In the genomic region with DNA sequence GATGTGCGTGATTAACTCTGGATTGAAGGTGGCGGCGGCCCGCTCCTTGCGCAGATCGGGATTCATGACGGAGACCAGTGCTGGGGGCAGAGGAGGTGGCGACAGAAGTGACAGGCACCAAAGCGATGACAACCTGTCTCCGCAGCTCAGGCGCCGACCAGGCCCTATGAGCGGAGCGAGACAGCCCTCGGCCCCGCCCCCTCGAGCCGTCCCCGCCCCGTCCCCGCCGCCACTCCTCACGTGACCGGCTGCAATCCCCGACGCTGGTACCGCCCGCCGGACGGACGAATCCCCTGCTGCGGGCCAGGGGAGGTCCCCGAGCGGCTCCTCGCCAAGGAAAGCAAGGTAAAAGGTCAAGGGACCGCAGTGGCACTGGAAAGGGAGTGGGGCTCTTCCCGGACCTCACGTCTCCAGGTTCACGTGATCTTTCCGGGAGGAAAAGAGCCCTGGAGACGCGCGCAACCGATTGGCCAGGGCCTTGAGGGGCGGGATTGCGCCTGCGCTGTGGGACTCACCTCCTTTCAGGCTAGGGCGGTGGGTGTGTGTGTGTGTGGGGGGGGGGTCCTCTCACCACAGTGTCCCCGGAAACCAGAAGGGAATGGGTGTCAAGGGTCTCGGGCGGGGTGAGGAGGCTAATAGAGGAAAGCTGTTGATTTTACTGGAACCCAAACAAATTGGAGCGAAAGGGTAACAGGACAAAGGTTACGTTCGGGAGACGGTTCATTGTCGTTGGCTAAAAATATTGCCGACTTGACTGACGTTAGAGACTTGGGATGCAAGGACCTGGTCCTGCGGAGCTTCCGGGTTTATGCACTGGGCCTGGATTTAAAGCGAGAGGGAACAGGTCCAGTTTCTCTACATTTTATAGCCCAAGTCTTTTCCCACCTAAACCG, we compare ENCODE assay signal across 8 mouse cellular contexts. TPM values are rescaled to one million over a fixed set of nuclear protein-coding genes. Genes with fewer than 3 reads are reported as not detected.
DNase-seq lines count a peak whose midpoint lies in the region; ATAC-seq lines count a peak whose summit lies in the region.

A gene (plus strand): TSS at position 217 of the 893 bp plus-strand sequence.
A gene (minus strand): TSS at position 407 of the 893 bp plus-strand sequence.

- no peaks in the 10 kb centered on the region for H3K27me3 ChIP-seq in intestine, embryonic 14.5 days (replicated peaks; ENCODE audit: control insufficient read depth, insufficient read depth, low read length)

- H3K4me2 ChIP-seq in intestine, embryonic 14.5 days (ENCODE audit: low read length): peak within 1 kb of the TSS; percentile 57

- intact Hi-C loops in left cerebral cortex, postnatal 14 days (cut with DNase I): no loop called here

- H3K4me1 ChIP-seq in intestine, embryonic 14.5 days (replicated peaks; ENCODE audit: control insufficient read depth, insufficient read depth, low read length): 0 out of 2 replicates have a peak, but pooled peaks cover 12% of the 10 kb centered on the region

- peaks cover 9% of the 10 kb centered on the region; the same call in 1 of the 2 replicates for H3K36me3 ChIP-seq in intestine, embryonic 14.5 days (ENCODE audit: control insufficient read depth, insufficient read depth, low read length)

- ATAC-seq in intestine, embryonic 14.5 days (replicated peaks; ENCODE audit: low FRiP score, low TSS enrichment, low read depth): peak; percentile 98

- WGBS in intestine, embryonic 14.5 days: under 1% methylated on average over 62 of the region's 62 CpGs

- H3K9me3 ChIP-seq in intestine, embryonic 14.5 days (ENCODE audit: control insufficient read depth, low read length): no peaks in the 10 kb centered on the region

- H3K27ac ChIP-seq in intestine, embryonic 14.5 days (ENCODE audit: low read depth): peak within 1 kb of the TSS; percentile 95

- peak within 1 kb of the TSS; percentile 90 for H3K4me3 ChIP-seq in intestine, embryonic 14.5 days (ENCODE audit: low read depth, low read length)

- H3K9ac ChIP-seq in intestine, embryonic 14.5 days (ENCODE audit: low read length): peak within 1 kb of the TSS; percentile 85

- peak; percentile 94 to 95 for DNase-seq in adrenal gland, adult 18-20 months (ENCODE audit: low spot score in 2 of 2)
- DNase-seq in embryo, embryonic 11 days: peak; percentile 97
- DNase-seq in gastrocnemius, postnatal 25 days: peak; percentile 96
- DNase-seq in intestine, embryonic 14.5 days (ENCODE audit: low spot score): peak; percentile 97
- peak; percentile 94 for DNase-seq in left cerebral cortex, postnatal 14 days (ENCODE audit: low spot score in 2 of 2)
- peak; percentile 96 for DNase-seq in mesoderm, embryonic 11.5 days (ENCODE audit: low read depth, low spot score)
- DNase-seq in right cerebral cortex, postnatal 36 days (ENCODE audit: low spot score in 2 of 2): peak; percentile 91 to 93
- peak; percentile 99 for DNase-seq in yolk sac, embryonic 10.5 days (ENCODE audit: low spot score)

RNA-seq across cellular contexts. Expression of the first gene that starts in this region (rescaled TPM):
- 10 to 100 TPM; 17.3 to 20.7 TPM for total RNA-seq in adrenal gland, adult 18-20 months (2021)
- 10 to 100 TPM; 19.9 to 22.5 TPM for total RNA-seq in gastrocnemius, postnatal 25 days (2021)
- polyA plus RNA-seq in intestine, embryonic 14.5 days (2014; fragmentation: Nextera tagmentation; extraction: Ambion mirVana): 88.8 and 93.2 TPM in 2 replicates
- total RNA-seq in left cerebral cortex, postnatal 14 days (2021): 10 to 100 TPM; 41.5 to 44.0 TPM

RNA-seq across cellular contexts. Expression of the second gene that starts in this region (rescaled TPM):
- 100 to 1,000 TPM; 208 to 244 TPM for total RNA-seq in adrenal gland, adult 18-20 months (2021)
- 10 to 100 TPM; 56.1 to 73.6 TPM for total RNA-seq in gastrocnemius, postnatal 25 days (2021)
- polyA plus RNA-seq in intestine, embryonic 14.5 days (2014; fragmentation: Nextera tagmentation; extraction: Ambion mirVana): 33.3 and 35.1 TPM in 2 replicates
- total RNA-seq in left cerebral cortex, postnatal 14 days (2021): 100 to 1,000 TPM; 120 to 121 TPM

Comparison
In these comparisons a context has a peak if more than half of its experiments do, and no peak if none do; other contexts are left out.
1. Peak in every context shown above with its lines: DNase-seq, ATAC-seq, H3K4me3 ChIP-seq and H3K27ac ChIP-seq.